Mouse (Mus musculus): Measurements from ENCODE around the gene Ubn1. TPM values are rescaled to one million over a fixed set of nuclear protein-coding genes. Genes with fewer than 3 reads are reported as not detected.

Ubn1 gene
- polyA plus RNA-seq, 1 experiment from 2014 or later: 16.0 TPM

- no peak overlapping the region for H3K4me2 ChIP-seq
- H3K9ac ChIP-seq: no peak overlapping the region
- no peak overlapping the region for H3K4me3 ChIP-seq
- no peak overlapping the region for H3K27ac ChIP-seq
- no peak for ATAC-seq (ENCODE audit: low FRiP score)
- no peaks in the 10 kb centered on the region for H3K9me3 ChIP-seq
- H3K4me1 ChIP-seq (replicated peaks): no peaks in the 10 kb centered on the region
- H3K36me3 ChIP-seq: peaks cover 99% of the 10 kb centered on the region
- H3K27me3 ChIP-seq: no peaks in the 10 kb centered on the region
- 69% methylated on average over 2 of the region's 2 CpGs for WGBS
Measured at GRCm38 (mm10) chr16:5029847-5030246, 20.0 kb upstream of the Ubn1 start.

GRCm38 (mm10) chr16:5035591-5035990 lies 14.3 kb upstream of the Ubn1 start:
- Histone ChIP-seq H3K4me3 (no peak overlapping the region), H3K9me3 (no peaks in the 10 kb centered on the region), H3K4me1 (replicated peaks) (no peaks in the 10 kb centered on the region), H3K36me3 (peaks cover 97% of the 10 kb centered on the region), H3K27me3 (no peaks in the 10 kb centered on the region), H3K4me2 (no peak overlapping the region), H3K9ac (no peak overlapping the region), H3K27ac (no peak overlapping the region)
- WGBS: 98% methylated on average over 3 of the region's 3 CpGs
- no peak for ATAC-seq (ENCODE audit: low FRiP score)

GRCm38 (mm10) chr16:5036649-5037234 lies 13.1 kb upstream of the Ubn1 start:
- Histone ChIP-seq H3K27ac (no peak overlapping the region), H3K4me2 (no peak overlapping the region), H3K9me3 (no peaks in the 10 kb centered on the region), H3K4me3 (no peak overlapping the region), H3K36me3 (peaks cover 97% of the 10 kb centered on the region), H3K4me1 (replicated peaks) (no peaks in the 10 kb centered on the region), H3K9ac (no peak overlapping the region), H3K27me3 (no peaks in the 10 kb centered on the region)
- ATAC-seq (ENCODE audit: low FRiP score): no peak
- 73% methylated on average over 5 of the region's 5 CpGs for WGBS

GRCm38 (mm10) chr16:5045322-5045721 lies 4.5 kb upstream of the Ubn1 start:
- no peak overlapping the region for H3K4me2 ChIP-seq
- H3K4me1 ChIP-seq (replicated peaks): peaks cover 20% of the 10 kb centered on the region
- no peak for ATAC-seq (ENCODE audit: low FRiP score)
- no peak overlapping the region for H3K27ac ChIP-seq
- WGBS: 99% methylated on average over 3 of the region's 3 CpGs
- no peaks in the 10 kb centered on the region for H3K27me3 ChIP-seq
- no peaks in the 10 kb centered on the region for H3K9me3 ChIP-seq
- no peak overlapping the region for H3K4me3 ChIP-seq
- H3K9ac ChIP-seq: no peak overlapping the region
- peaks cover 72% of the 10 kb centered on the region for H3K36me3 ChIP-seq

- Histone ChIP-seq H3K9ac (peak overlapping the region; percentile 95), H3K27me3 (no peaks in the 10 kb centered on the region), H3K4me1 (replicated peaks) (peaks cover 44% of the 10 kb centered on the region), H3K4me2 (peak overlapping the region; percentile 92), H3K27ac (peak overlapping the region; percentile 93), H3K9me3 (no peaks in the 10 kb centered on the region), H3K36me3 (peaks cover 44% of the 10 kb centered on the region), H3K4me3 (peak overlapping the region; percentile 99)
- WGBS: under 1% methylated on average over 38 of the region's 38 CpGs
- peak; percentile 73 for ATAC-seq (ENCODE audit: low FRiP score)
Measured at GRCm38 (mm10) chr16:5049182-5049773, 579 bp upstream of the Ubn1 start.

- peak overlapping the region; percentile 99 for H3K4me3 ChIP-seq
- under 1% methylated on average over 78 of the region's 78 CpGs for WGBS
- H3K9me3 ChIP-seq: no peaks in the 10 kb centered on the region
- H3K4me1 ChIP-seq (replicated peaks): peaks cover 44% of the 10 kb centered on the region
- ATAC-seq (ENCODE audit: low FRiP score): peak; percentile 87
- H3K27me3 ChIP-seq: no peaks in the 10 kb centered on the region
- H3K9ac ChIP-seq: peak overlapping the region; percentile 92
- H3K36me3 ChIP-seq: peaks cover 38% of the 10 kb centered on the region
- peak overlapping the region; percentile 98 for H3K4me2 ChIP-seq
- H3K27ac ChIP-seq: peak overlapping the region; percentile 98
Measured at GRCm38 (mm10) chr16:5050251-5051110, 624 bp downstream of the Ubn1 start.

- ATAC-seq (ENCODE audit: low FRiP score): no peak
- no peaks in the 10 kb centered on the region for H3K9me3 ChIP-seq
- H3K9ac ChIP-seq: no peak overlapping the region
- H3K4me2 ChIP-seq: no peak overlapping the region
- no peak overlapping the region for H3K4me3 ChIP-seq
- 86% methylated on average over 1 of the region's 1 CpGs for WGBS
- peaks cover 59% of the 10 kb centered on the region for H3K36me3 ChIP-seq
- H3K4me1 ChIP-seq (replicated peaks): 0 out of 2 replicates have a peak, but pooled peaks cover 5% of the 10 kb centered on the region
- no peak overlapping the region for H3K27ac ChIP-seq
- H3K27me3 ChIP-seq: no peaks in the 10 kb centered on the region
Measured at GRCm38 (mm10) chr16:5058114-5058513, 8.3 kb downstream of the Ubn1 start.

- Histone ChIP-seq H3K4me3 (no peak overlapping the region), H3K4me2 (no peak overlapping the region), H3K9me3 (no peaks in the 10 kb centered on the region), H3K27ac (no peak overlapping the region), H3K36me3 (peaks cover 67% of the 10 kb centered on the region), H3K4me1 (replicated peaks) (no peaks in the 10 kb centered on the region), H3K9ac (no peak overlapping the region), H3K27me3 (no peaks in the 10 kb centered on the region)
- ATAC-seq (ENCODE audit: low FRiP score): no peak
- WGBS: over 99% methylated on average over 4 of the region's 4 CpGs
Measured at GRCm38 (mm10) chr16:5063472-5063871, 13.6 kb downstream of the Ubn1 start.

- Histone ChIP-seq H3K4me1 (replicated peaks) (no peaks in the 10 kb centered on the region), H3K9me3 (no peaks in the 10 kb centered on the region), H3K4me2 (no peak overlapping the region), H3K27ac (no peak overlapping the region), H3K4me3 (no peak overlapping the region), H3K9ac (no peak overlapping the region), H3K36me3 (peaks cover 81% of the 10 kb centered on the region), H3K27me3 (no peaks in the 10 kb centered on the region)
- no peak for ATAC-seq (ENCODE audit: low FRiP score)
- 86% methylated on average over 3 of the region's 3 CpGs for WGBS
Measured at GRCm38 (mm10) chr16:5070321-5070720, 20.5 kb downstream of the Ubn1 start.

GRCm38 (mm10) chr16:5071974-5072373 lies 22.1 kb downstream of the Ubn1 start:
- H3K4me2 ChIP-seq: no peak overlapping the region
- no peak for ATAC-seq (ENCODE audit: low FRiP score)
- H3K27ac ChIP-seq: no peak overlapping the region
- no peaks in the 10 kb centered on the region for H3K9me3 ChIP-seq
- 97% methylated on average over 7 of the region's 7 CpGs for WGBS
- no peak overlapping the region for H3K9ac ChIP-seq
- H3K36me3 ChIP-seq: peaks cover 85% of the 10 kb centered on the region
- no peaks in the 10 kb centered on the region for H3K27me3 ChIP-seq
- H3K4me1 ChIP-seq (replicated peaks): no peaks in the 10 kb centered on the region
- H3K4me3 ChIP-seq: no peak overlapping the region

- WGBS: 94% methylated on average over 5 of the region's 5 CpGs
- Histone ChIP-seq H3K9ac (no peak overlapping the region), H3K9me3 (no peaks in the 10 kb centered on the region), H3K27me3 (no peaks in the 10 kb centered on the region), H3K4me3 (no peak overlapping the region), H3K4me1 (replicated peaks) (no peaks in the 10 kb centered on the region), H3K27ac (no peak overlapping the region), H3K36me3 (peaks cover 93% of the 10 kb centered on the region), H3K4me2 (no peak overlapping the region)
- no peak for ATAC-seq (ENCODE audit: low FRiP score)
Measured at GRCm38 (mm10) chr16:5074341-5074740, 24.5 kb downstream of the Ubn1 start.

GRCm38 (mm10) chr16:5085196-5085595 lies 35.3 kb downstream of the Ubn1 start:
- Histone ChIP-seq H3K4me1 (replicated peaks) (no peaks in the 10 kb centered on the region), H3K27me3 (no peaks in the 10 kb centered on the region), H3K27ac (no peak overlapping the region), H3K4me3 (no peak overlapping the region), H3K9ac (no peak overlapping the region), H3K9me3 (no peaks in the 10 kb centered on the region), H3K4me2 (no peak overlapping the region), H3K36me3 (peaks cover 85% of the 10 kb centered on the region)
- 95% methylated on average over 4 of the region's 4 CpGs for WGBS
- ATAC-seq (ENCODE audit: low FRiP score): no peak
